Mouse (Mus musculus): ENCODE measurements around the gene Odf2.

The Odf2 gene

GRCm38 (mm10) chr2:29934906-29935599, 46.0 kb downstream of the Odf2 start, which contains the start of gene Gle1:
Gene Gle1, plus strand, starts transcription at chr2:29935426.
- peak; percentile 96 for DNase-seq (ENCODE audit: low spot score)

GRCm38 (mm10) chr2:29940073-29940472, 51.1 kb downstream of the Odf2 start:
- no peak for DNase-seq (ENCODE audit: low spot score)

GRCm38 (mm10) chr2:29940826-29941225, 51.8 kb downstream of the Odf2 start:
- DNase-seq (ENCODE audit: low spot score): no peak

GRCm38 (mm10) chr2:29944723-29945122, 55.7 kb downstream of the Odf2 start:
- no peak for DNase-seq (ENCODE audit: low spot score)

GRCm38 (mm10) chr2:29948896-29949295, 59.9 kb downstream of the Odf2 start:
- DNase-seq (ENCODE audit: low spot score): no peak

GRCm38 (mm10) chr2:29961246-29961645, 72.2 kb downstream of the Odf2 start:
- DNase-seq (ENCODE audit: low spot score): no peak

- peak; percentile 24 for DNase-seq (ENCODE audit: low spot score)
These were observed 75.6 kb downstream of the Odf2 start for GRCm38 (mm10) chr2:29964354-29965249.

- DNase-seq (ENCODE audit: low spot score): peak; percentile 95
These were observed 76.3 kb downstream of the Odf2 start, which contains the start of gene Sptan1 for GRCm38 (mm10) chr2:29965250-29965843. Gene Sptan1, plus strand, starts transcription at chr2:29965560.

- peak; percentile 51 for DNase-seq (ENCODE audit: low spot score)
These were observed 76.9 kb downstream of the Odf2 start for GRCm38 (mm10) chr2:29965906-29966305.

GRCm38 (mm10) chr2:29966826-29967225, 77.8 kb downstream of the Odf2 start:
- no peak for DNase-seq (ENCODE audit: low spot score)

GRCm38 (mm10) chr2:29967768-29968167, 78.7 kb downstream of the Odf2 start:
- no peak for DNase-seq (ENCODE audit: low spot score)

GRCm38 (mm10) chr2:29968638-29969037, 79.6 kb downstream of the Odf2 start:
- no peak for DNase-seq (ENCODE audit: low spot score)

GRCm38 (mm10) chr2:29971838-29972635, 83.0 kb downstream of the Odf2 start:
- DNase-seq (ENCODE audit: low spot score): peak; percentile 39

- DNase-seq (ENCODE audit: low spot score): no peak
These were observed 84.5 kb downstream of the Odf2 start for GRCm38 (mm10) chr2:29973525-29973924.

GRCm38 (mm10) chr2:29977307-29977706, 88.3 kb downstream of the Odf2 start:
- no peak for DNase-seq (ENCODE audit: low spot score)

GRCm38 (mm10) chr2:29980661-29981060, 91.6 kb downstream of the Odf2 start:
- no peak for DNase-seq (ENCODE audit: low spot score)

All from testis, postnatal 14 days (tissue).